Mouse (Mus musculus) stomach, embryonic 16.5 days (tissue): ENCODE measurements around the gene Cd28. TPM values are rescaled to one million over a fixed set of nuclear protein-coding genes. Genes with fewer than 3 reads are reported as not detected.

Experiments used
- ATAC-seq: fragments of 200-750 bp; cut with Nextera tagmentation; 2 replicates; pipeline ENCODE4 v1.8.0; 2017; ENCODE audit warnings: moderate number of reproducible peaks, moderate TSS enrichment; ENCODE audit not compliant: insufficient read depth, low FRiP score
- H3K27ac ChIP-seq: fragments of 300-500 bp; sonication (generic); 2 replicates; pipeline ENCODE4 v1.5.1; 2014; ENCODE audit warnings: low read length
- H3K27me3 ChIP-seq: fragments of 300-500 bp; sonication (generic); 2 replicates; pipeline ENCODE4 v1.6.1; 2014; ENCODE audit warnings: low read length, control low read depth, mixed read lengths; ENCODE audit not compliant: control insufficient read depth, insufficient read depth
- H3K36me3 ChIP-seq: fragments of 300-500 bp; sonication (generic); 2 replicates; pipeline ENCODE4 v1.6.1; 2014; ENCODE audit warnings: low read length; ENCODE audit not compliant: control insufficient read depth, insufficient read depth
- H3K4me1 ChIP-seq: fragments of 300-500 bp; sonication (generic); 2 replicates; pipeline ENCODE4 v1.6.1; 2014; ENCODE audit warnings: low read length, control low read depth, mixed read lengths; ENCODE audit not compliant: control insufficient read depth, insufficient read depth
- H3K4me2 ChIP-seq: fragments of 300-500 bp; sonication (generic); 2 replicates; pipeline ENCODE4 v1.6.1; 2014; ENCODE audit warnings: low read depth, low read length, mixed read lengths
- H3K4me3 ChIP-seq: fragments of 300-500 bp; sonication (generic); replicated peaks from 2 replicates; pipeline ENCODE4 v1.5.1; 2014; ENCODE audit warnings: mild to moderate bottlenecking, low read length
- H3K9ac ChIP-seq: fragments of 300-500 bp; sonication (generic); 2 replicates; pipeline ENCODE4 v1.6.1; 2014; ENCODE audit warnings: low read length
- H3K9me3 ChIP-seq: fragments of 300-500 bp; sonication (generic); replicated peaks from 2 replicates; pipeline ENCODE4 v1.6.1; 2016; ENCODE audit warnings: low read length, control low read depth; ENCODE audit not compliant: control insufficient read depth
- WGBS: fragments of 180-500 bp; shearing (Covaris S2); extraction: QIAGEN DNeasy Blood & Tissue Kit; methylation state at CpG from one replicate; pipeline ENCODE4 v1.1.7; 2014; 5-methylcytosine and 5-hydroxymethylcytosine counted together
- polyA plus RNA-seq: library from polyadenylated mRNA; unstranded; fragments of >200 nt; fragmentation: Nextera tagmentation; extraction: Ambion mirVana; gene quantifications from 2 replicates; pipeline ENCODE4 v1.2.1, GENCODE M21; 2015

The Cd28 gene
- polyA plus RNA-seq, 1 experiment from 2014 or later: 0.31 TPM

- Histone ChIP-seq H3K4me2 (no peak overlapping the region), H3K27ac (peak overlapping the region; percentile 52), H3K27me3 (no peaks in the 10 kb centered on the region), H3K9ac (no peak overlapping the region), H3K4me3 (no peak overlapping the region), H3K9me3 (0 out of 2 replicates have a peak, but pooled peaks cover 3% of the 10 kb centered on the region), H3K36me3 (no peaks in the 10 kb centered on the region), H3K4me1 (no peaks in the 10 kb centered on the region)
- ATAC-seq: peak; percentile 62; the same call in 1 of the 2 replicates
- WGBS: 30% methylated on average over 8 of the region's 8 CpGs
Observed at GRCm38 (mm10) chr1:60715651-60716196, 876 bp upstream of the Cd28 start.

GRCm38 (mm10) chr1:60718580-60718979, 2.0 kb downstream of the Cd28 start:
- Histone ChIP-seq H3K9me3 (0 out of 2 replicates have a peak, but pooled peaks cover 3% of the 10 kb centered on the region), H3K27me3 (no peaks in the 10 kb centered on the region), H3K36me3 (no peaks in the 10 kb centered on the region), H3K9ac (no peak overlapping the region), H3K4me1 (no peaks in the 10 kb centered on the region), H3K4me3 (no peak overlapping the region), H3K4me2 (no peak overlapping the region), H3K27ac (no peak overlapping the region)
- WGBS: 60% methylated on average over 4 of the region's 4 CpGs
- no peak for ATAC-seq

GRCm38 (mm10) chr1:60723555-60723954, 7.0 kb downstream of the Cd28 start:
- H3K4me1 ChIP-seq: no peaks in the 10 kb centered on the region
- no peak overlapping the region for H3K27ac ChIP-seq
- H3K9me3 ChIP-seq: 0 out of 2 replicates have a peak, but pooled peaks cover 3% of the 10 kb centered on the region
- H3K9ac ChIP-seq: no peak overlapping the region
- WGBS: 76% methylated on average over 3 of the region's 3 CpGs
- ATAC-seq: no peak
- H3K27me3 ChIP-seq: no peaks in the 10 kb centered on the region
- no peaks in the 10 kb centered on the region for H3K36me3 ChIP-seq
- no peak overlapping the region for H3K4me2 ChIP-seq
- H3K4me3 ChIP-seq: no peak overlapping the region

- Histone ChIP-seq H3K36me3 (no peaks in the 10 kb centered on the region), H3K4me1 (peaks cover 6% of the 10 kb centered on the region; the same call in 1 of the 2 replicates), H3K27me3 (no peaks in the 10 kb centered on the region), H3K4me3 (no peak overlapping the region), H3K27ac (no peak overlapping the region), H3K9me3 (no peaks in the 10 kb centered on the region; the same call in 1 of the 2 replicates), H3K4me2 (no peak overlapping the region), H3K9ac (no peak overlapping the region)
- ATAC-seq: no peak
- WGBS: 87% methylated on average over 2 of the region's 2 CpGs
Observed at GRCm38 (mm10) chr1:60731940-60732339, 15.3 kb downstream of the Cd28 start.

- no peak overlapping the region for H3K4me2 ChIP-seq
- peaks cover 6% of the 10 kb centered on the region; the same call in 1 of the 2 replicates for H3K4me1 ChIP-seq
- 33% methylated on average over 12 of the region's 12 CpGs for WGBS
- no peaks in the 10 kb centered on the region; the same call in 1 of the 2 replicates for H3K9me3 ChIP-seq
- no peaks in the 10 kb centered on the region for H3K27me3 ChIP-seq
- ATAC-seq: peak; percentile 88
- peak overlapping the region; percentile 68 for H3K27ac ChIP-seq
- H3K4me3 ChIP-seq: no peak overlapping the region
- no peak overlapping the region for H3K9ac ChIP-seq
- H3K36me3 ChIP-seq: no peaks in the 10 kb centered on the region
Observed at GRCm38 (mm10) chr1:60735072-60735907, 18.7 kb downstream of the Cd28 start.

- no peak overlapping the region for H3K9ac ChIP-seq
- H3K9me3 ChIP-seq: no peaks in the 10 kb centered on the region; the same call in 1 of the 2 replicates
- H3K4me1 ChIP-seq: peaks cover 6% of the 10 kb centered on the region; the same call in 1 of the 2 replicates
- ATAC-seq: no peak
- no peak overlapping the region for H3K4me3 ChIP-seq
- no peaks in the 10 kb centered on the region for H3K36me3 ChIP-seq
- H3K27me3 ChIP-seq: no peaks in the 10 kb centered on the region
- WGBS: 75% methylated on average over 7 of the region's 7 CpGs
- no peak overlapping the region for H3K4me2 ChIP-seq
- peak overlapping the region; percentile 68 for H3K27ac ChIP-seq
Observed at GRCm38 (mm10) chr1:60735908-60736280, 19.3 kb downstream of the Cd28 start.

- no peak overlapping the region for H3K27ac ChIP-seq
- WGBS: 71% methylated on average over 1 of the region's 1 CpGs
Observed at GRCm38 (mm10) chr1:60744266-60744665, 27.7 kb downstream of the Cd28 start.

GRCm38 (mm10) chr1:60745664-60746063, 29.1 kb downstream of the Cd28 start:
- no peak overlapping the region for H3K27ac ChIP-seq
- no peak for ATAC-seq
- H3K36me3 ChIP-seq: no peaks in the 10 kb centered on the region
- H3K4me1 ChIP-seq: peaks cover 11% of the 10 kb centered on the region; the same call in 1 of the 2 replicates
- H3K9ac ChIP-seq: no peak overlapping the region
- WGBS: 38% methylated on average over 7 of the region's 7 CpGs
- H3K4me2 ChIP-seq: no peak overlapping the region
- no peaks in the 10 kb centered on the region for H3K27me3 ChIP-seq
- H3K4me3 ChIP-seq: no peak overlapping the region
- H3K9me3 ChIP-seq: no peaks in the 10 kb centered on the region

More at GRCm38 (mm10) chr1:60744266-60744665, 27.7 kb downstream of the Cd28 start:
- no peak overlapping the region for H3K9ac ChIP-seq
- no peak overlapping the region for H3K4me2 ChIP-seq
- no peak for ATAC-seq
- no peaks in the 10 kb centered on the region for H3K27me3 ChIP-seq
- H3K9me3 ChIP-seq: no peaks in the 10 kb centered on the region
- H3K36me3 ChIP-seq: no peaks in the 10 kb centered on the region
- no peak overlapping the region for H3K4me3 ChIP-seq
- peaks cover 6% of the 10 kb centered on the region; the same call in 1 of the 2 replicates for H3K4me1 ChIP-seq

GRCm38 (mm10) chr1:60746153-60746552, 29.6 kb downstream of the Cd28 start:
- 73% methylated on average over 2 of the region's 2 CpGs for WGBS
- Histone ChIP-seq H3K4me3 (no peak overlapping the region), H3K4me1 (peaks cover 11% of the 10 kb centered on the region; the same call in 1 of the 2 replicates), H3K36me3 (no peaks in the 10 kb centered on the region), H3K27me3 (no peaks in the 10 kb centered on the region), H3K9ac (no peak overlapping the region), H3K4me2 (no peak overlapping the region), H3K27ac (no peak overlapping the region), H3K9me3 (no peaks in the 10 kb centered on the region)
- ATAC-seq: no peak
